Mouse (Mus musculus) hematopoietic stem cell, adult 5-6 weeks (primary cell): ENCODE measurements at regions not wholly inside any gene's neighbourhood (a gene's known extent, or its start where the extent isn't known, plus 50 kb on each side); places are given as distances from the start of the nearest gene placed in this dataset.

Experiments
- ATAC-seq, 2 experiments: fragments of 125-278 bp in 1 of 2; replicated peaks in 1 of 2; 2 replicates each; pipeline ENCODE4 v1.8.0; 2016 to 2017; ENCODE audit warnings: inconsistent platforms in 2 of 2, mild to moderate bottlenecking in 2 of 2, moderate number of reproducible peaks in 2 of 2, low read depth in 1 of 2, moderate TSS enrichment in 1 of 2; ENCODE audit not compliant: low FRiP score in 2 of 2, poor library complexity in 2 of 2, severe bottlenecking in 2 of 2, insufficient read depth in 1 of 2, low TSS enrichment in 1 of 2

DNA sequence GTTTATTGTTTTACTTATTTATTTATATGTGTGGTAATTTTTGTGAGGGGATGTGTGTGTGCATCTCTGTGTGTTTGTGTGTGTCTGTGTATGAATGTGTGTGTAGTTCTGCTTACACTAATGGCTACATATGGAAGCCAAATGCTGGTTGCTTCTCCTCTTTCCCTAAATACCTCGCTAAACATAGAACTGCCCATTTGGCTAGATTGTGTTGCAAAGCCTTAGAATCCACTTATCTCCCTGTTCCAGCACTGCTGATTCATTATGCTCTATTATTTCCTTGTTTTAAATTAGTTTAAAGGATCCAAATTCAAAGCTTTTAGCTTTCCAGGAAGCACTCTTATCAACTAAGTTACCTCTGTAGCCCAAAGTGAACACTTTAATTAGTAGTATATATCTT lies 1148.5 kb upstream of the Cited2 start:
- no peak for ATAC-seq

DNA sequence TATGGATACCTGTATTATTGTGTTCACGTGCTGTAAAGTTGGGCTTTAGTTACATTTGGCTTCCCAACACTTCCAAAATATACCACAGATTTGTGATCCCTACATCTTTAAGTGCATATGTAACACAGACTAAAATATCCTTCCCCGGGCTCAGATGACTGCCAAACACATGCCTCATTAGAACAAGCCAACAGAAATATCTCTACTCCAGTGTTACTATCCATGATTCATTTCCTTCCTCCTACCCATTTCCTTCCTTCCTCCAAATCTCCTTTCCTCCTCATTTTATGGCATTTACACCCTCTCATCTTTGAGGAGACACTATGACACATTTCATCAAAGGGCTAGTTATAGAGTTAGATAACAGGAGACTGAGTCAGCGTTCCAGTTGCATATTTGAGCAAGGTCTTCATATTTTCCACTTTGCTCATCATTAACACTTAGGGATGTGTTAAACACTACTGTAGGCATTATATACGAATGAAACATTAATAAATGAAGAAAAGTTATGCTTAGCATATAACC lies 1144.4 kb upstream of the Cited2 start:
- no peak for ATAC-seq

DNA sequence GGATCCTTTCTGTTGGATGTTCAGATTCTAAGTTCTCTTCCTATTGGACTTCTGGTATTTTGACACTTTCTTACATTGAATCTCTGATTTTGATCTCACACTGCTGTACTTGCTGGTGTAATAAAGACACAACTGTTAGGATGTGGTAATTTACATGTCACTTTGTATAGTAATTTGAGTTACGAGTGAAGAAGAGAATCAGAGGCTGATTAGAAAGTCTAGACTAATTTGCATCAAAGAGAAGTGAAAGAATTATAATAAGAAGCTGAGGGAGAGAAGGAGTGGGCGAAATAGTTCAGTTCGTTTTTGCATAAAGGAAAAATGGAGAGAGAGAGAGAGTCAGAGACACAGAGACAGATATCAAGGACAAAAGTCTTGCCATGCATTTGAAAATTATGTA lies 1142.8 kb upstream of the Cited2 start:
- no peak for ATAC-seq

GRCm38 (mm10) chr10:16588833-16589232 lies 1134.2 kb upstream of the Cited2 start:
- ATAC-seq, result no peak

DNA sequence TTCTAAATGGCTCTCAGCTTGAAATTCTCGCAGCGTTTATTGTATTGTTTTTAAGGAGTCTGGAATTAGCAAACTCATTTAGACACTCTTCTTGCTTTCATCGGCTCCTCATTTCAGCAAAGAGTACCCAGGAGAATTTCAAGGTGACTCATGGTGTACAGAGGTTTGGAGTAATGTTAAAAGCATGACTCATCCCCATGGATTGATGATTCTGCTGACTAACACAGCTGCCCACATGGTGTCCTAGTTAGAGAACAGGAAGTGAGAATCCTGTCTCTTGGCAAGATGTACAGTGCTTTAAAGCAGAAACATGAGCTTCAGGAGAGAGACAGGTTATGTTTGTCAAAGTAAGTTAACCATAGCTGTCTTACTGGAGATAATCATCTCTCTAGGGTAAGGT lies 1133.6 kb upstream of the Cited2 start:
- no peak for ATAC-seq

DNA sequence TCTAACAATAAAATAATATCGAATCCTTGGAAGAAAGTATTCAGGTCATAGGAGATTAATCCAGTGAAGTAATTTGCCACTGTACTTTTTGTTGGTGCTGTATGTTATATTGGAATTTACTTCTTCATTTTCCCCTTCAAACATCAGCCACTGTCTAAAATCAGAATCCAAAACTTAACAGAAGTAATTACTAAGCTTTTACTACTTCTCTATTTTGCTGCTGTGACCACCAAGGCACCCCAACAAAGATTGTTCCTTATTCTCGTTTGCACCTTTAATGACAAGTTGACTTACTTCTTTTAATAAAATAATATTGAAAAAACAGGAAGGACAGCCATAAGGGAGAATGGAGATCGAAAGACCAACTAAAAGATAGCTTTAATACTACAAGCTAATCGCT lies 1130.1 kb upstream of the Cited2 start:
- peak; percentile 32 to 60; a peak in 2 of 4 replicates for ATAC-seq

- no peak for ATAC-seq
Observed at GRCm38 (mm10) chr10:16600041-16600440, 1123.0 kb upstream of the Cited2 start.

GRCm38 (mm10) chr10:16600551-16601224 lies 1122.3 kb upstream of the Cited2 start:
- peak in 1 of 2 experiments; percentile 36; a peak in 2 of 4 replicates for ATAC-seq

DNA sequence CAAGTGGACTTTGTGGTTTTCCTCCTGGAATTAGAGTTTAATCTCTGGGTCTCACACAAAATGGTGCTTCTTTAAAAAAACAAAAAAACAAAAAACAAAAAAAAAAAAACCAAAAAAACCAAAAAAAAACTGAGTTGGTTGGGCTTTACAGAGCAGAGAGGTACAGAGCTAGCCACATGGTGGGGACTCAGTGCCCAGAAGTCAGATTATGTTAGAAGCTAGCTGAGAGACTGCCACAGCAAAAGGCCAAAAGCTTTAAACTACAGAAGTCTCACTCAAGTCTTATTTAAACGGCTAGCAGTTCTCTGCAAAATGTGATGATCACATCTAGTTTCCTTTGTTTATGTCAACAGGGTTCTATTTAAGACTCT lies 1121.8 kb upstream of the Cited2 start:
- ATAC-seq, result no peak

- ATAC-seq, result no peak
Observed at GRCm38 (mm10) chr10:16608339-16608738, 1114.7 kb upstream of the Cited2 start.

DNA sequence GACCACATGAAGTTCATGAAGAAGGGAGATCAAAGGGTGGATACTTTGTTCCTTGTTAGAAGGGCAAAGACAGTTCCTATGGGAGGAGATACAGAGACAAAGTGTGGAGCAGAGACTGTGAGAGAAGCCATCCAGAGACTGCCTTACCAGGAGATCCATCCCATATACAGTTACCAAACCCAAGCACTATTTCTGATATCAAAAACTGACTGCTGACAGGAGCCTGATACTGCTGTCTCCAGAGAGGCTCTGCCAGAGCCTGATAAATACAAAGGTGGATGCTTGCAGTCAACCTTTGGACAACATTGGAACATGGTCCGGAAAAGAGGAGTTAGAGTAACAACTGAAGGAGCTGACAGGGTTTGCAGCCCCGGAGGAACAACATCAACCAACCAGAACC lies 1104.3 kb upstream of the Cited2 start:
- no peak for ATAC-seq

GRCm38 (mm10) chr10:16619584-16619983 lies 1103.4 kb upstream of the Cited2 start:
- ATAC-seq, result no peak

DNA sequence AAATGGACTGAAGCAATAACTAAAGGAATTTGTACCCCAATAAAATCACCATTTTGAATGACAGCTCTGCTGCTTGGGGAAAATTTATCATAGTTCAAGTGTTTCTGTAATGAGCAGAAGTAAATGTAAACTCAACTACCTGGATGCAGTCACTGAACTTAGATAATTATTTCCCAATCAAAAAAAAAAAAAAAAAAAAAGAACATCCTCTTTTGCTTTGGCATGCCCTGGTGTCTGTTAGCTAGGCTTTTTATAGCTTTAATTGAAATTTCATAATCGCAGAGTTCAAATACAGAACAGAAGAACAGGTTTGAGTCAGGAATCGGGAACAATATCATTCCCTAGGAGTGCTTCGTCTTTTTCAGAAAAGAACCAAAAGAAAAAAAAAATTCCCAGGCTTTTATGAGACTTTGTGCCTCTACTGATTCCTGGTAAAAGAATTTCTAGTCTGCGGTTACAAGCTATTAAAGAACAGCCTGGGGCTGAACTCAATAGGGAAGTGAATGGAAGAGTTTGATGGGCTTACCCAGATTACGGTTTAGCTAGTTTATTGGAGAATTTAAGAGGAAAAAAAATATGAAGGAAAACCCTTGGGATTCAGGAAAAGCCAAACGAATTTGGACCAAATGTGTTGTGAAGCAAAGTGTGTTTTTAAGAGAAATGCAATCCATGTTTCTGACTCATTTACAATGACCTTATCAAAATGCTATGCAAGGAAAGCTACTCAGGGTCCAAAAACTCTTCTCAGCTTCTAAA lies 1102.0 kb upstream of the Cited2 start:
- ATAC-seq, result no peak

- ATAC-seq, result no peak
Observed at GRCm38 (mm10) chr10:16622821-16623220, 1100.2 kb upstream of the Cited2 start.

GRCm38 (mm10) chr10:16633236-16633635 lies 1089.8 kb upstream of the Cited2 start:
- ATAC-seq, result no peak

GRCm38 (mm10) chr10:16635463-16635862 lies 1087.6 kb upstream of the Cited2 start:
- ATAC-seq, result no peak

DNA sequence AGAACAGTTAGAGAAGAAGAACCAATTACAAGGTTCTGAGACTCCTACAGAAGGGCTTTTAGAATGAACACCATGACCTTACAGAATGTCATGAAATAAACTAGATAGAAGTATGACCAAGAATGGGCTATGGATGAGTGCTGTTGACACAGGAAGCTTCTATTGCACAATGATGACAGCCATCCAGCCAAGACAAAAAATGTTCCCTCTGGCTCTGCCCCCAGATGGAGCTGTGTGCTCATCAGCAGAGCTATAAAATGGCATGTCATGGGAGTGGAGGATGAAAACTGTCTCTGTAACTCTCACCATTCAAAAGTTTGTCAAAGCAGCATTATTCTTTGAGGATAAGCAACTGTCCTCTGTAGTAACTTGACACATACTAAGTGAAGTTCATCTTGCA lies 1086.0 kb upstream of the Cited2 start:
- peak; percentile 58 to 69; a peak in 3 of 4 replicates for ATAC-seq

DNA sequence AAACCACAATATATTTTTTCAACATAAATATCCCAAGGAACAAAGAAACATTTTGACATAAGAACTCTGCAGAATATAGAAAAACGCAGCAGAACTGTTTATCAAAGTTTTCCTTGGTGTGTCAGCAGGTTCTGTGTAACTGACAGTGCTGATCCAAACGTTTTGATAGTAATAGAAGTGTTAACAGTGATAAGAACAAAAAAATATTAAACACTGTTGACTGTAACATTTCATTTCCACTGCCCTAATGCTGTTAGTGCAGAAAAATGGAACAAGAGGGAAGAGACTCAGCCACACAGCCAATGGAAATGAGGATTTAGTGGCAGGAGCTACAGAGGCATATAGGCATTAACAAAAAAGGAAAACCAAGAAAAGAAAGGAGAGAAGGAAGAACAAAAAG lies 1084.9 kb upstream of the Cited2 start:
- ATAC-seq, result no peak

DNA sequence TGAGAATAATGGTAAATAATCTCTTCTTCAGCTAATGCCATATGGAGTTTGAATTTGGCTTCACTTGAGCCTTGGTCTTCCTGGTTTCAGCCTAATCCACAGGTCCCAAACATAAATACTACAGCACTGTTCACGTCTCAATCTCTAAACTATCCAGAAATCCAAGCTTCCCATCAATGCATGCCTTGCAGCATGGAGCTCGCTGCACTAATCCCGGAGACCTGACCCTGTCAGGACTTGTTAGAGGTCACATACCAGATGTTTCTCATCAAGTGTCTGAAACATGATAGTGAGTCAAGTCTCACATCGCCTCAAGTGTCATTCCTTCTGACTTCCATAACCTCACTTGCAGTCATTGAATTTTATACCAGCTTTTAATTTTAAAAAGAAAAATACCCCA lies 1082.9 kb upstream of the Cited2 start:
- ATAC-seq, result no peak
